Mouse (Mus musculus) thymus, postnatal 4 days (tissue): ENCODE results near the gene Zbtb16.
A peak's percentile ranks its signal among the peaks of the same experiment; 100 is the strongest.

Experiments
- DNase-seq: peaks from one replicate; pipeline ENCODE4 v3.0.0; 2021

Gene Zbtb16

GRCm38 (mm10) chr9:48724733-48725132 lies 111.3 kb downstream of the Zbtb16 start:
- no peak for DNase-seq

DNA sequence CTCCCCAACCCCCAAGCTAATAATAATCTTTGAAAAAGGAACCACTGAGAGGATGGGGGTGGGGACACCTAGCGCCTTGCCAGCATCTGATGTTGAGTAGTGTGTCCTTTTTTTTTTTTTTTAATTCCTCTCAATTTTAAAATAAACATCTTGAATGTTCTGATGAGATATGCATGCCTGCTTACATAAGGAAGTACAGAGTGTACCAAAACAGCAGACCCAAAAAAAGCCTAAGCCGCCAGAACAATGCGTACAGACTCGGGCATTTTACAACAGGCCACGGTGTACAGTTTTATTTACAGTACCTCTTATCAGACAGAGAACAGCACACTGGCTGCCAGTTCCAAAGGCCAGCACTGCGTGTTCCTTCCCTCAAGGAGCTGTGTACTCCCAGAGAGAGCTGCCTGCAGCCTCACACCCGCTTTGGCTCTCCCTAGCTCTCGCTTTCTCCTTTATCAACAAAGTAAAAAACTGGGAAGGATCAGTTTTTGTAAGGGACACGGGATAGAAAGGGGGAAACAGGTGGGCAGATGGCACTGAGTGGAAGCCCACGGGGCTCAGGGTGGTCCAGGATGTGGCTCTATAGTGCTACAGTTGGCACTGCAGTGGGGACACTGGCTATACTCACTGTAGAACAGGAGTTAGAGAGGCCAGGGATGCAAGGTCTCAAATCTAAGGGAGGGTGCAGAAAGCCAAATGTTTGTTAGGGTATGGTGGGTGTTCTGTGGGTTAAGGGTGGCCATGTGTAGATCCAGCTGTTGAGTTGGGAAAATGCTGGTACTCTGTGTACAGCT lies 112.3 kb downstream of the Zbtb16 start:
- no peak for DNase-seq

DNA sequence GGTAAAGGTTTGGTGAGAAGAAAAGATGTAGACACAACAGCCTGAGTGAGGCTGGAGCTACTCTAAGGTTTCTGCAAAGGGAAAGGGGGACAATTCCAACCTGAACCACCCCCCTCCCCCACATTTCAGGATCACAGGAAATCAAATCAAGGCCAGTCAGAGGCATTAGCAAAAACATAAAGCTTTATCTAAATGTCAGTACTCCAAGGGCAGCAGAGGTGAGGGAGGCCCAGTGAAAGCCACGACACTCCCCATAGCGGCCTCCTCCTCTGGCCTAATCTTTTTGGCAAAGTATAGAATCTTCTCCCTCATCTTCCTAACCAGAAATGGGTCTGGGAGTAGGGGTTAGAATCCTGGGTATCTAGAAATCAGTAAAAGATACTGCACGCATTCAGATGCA lies 113.0 kb downstream of the Zbtb16 start:
- no peak for DNase-seq

- no peak for DNase-seq
Observed at GRCm38 (mm10) chr9:48722261-48722920, 113.6 kb downstream of the Zbtb16 start.

DNA sequence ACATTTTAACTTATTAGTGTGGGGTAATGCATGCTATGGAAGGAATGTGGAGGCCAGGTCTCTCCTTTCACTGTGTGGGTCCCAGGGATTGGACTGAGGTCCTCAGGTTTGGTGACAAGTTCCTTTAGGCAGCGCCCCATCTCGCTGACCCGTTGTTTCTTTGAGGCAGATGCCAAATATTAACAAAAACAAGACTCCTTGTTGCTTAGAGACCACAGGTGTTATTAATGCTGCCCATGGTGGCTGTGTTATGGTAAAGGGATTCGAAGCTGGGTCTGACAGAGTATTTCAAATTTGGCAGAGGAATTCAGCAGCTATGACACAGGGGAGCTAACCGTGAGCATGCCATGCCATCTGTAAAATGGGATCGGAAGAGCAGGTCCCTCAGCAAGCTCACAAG lies 114.4 kb downstream of the Zbtb16 start:
- no peak for DNase-seq

DNA sequence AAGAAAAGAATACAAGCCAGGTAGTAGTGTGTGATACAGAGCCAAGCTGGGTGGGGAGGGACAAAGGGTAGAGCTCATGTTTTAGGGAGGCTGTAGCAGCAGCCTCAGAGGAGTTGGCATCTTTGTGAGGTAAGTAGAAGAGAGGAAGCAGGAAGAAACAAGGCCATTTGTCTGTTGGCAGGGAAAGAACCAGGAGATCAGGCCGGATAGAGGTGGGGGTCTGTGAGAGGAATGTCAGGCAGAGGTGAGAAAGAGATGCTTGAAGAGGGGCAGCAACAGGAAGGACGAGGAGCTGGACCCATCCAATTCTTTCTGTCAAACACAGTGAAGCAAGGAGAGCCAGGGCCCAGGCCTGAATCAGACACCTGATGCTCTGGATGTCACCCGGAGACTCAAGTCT lies 114.8 kb downstream of the Zbtb16 start:
- no peak for DNase-seq

- no peak for DNase-seq
Observed at GRCm38 (mm10) chr9:48720251-48720963, 115.6 kb downstream of the Zbtb16 start.

- DNase-seq, result no peak
Observed at GRCm38 (mm10) chr9:48719619-48720018, 116.4 kb downstream of the Zbtb16 start.

- DNase-seq, result no peak
Observed at GRCm38 (mm10) chr9:48716549-48716948, 119.5 kb downstream of the Zbtb16 start.

DNA sequence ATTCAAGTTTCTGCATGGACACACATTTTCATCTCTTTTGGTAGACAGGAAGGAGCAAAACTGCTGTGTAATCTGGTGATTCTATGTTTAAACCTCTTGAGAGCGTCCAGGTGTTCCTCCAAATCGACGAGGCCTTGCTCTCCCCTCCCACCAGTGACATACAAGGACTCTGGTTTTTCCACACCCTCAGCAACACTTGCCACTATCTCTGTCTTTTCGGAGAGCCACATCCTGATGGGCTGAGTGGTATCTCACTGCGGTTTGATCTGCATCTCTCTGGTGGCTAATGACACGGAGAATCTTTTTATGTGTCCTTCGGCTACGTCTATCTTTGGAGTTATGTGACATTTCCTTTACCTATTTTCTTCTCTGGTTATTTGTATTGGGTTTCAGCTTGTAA lies 121.0 kb downstream of the Zbtb16 start:
- peak; percentile 25 for DNase-seq

DNA sequence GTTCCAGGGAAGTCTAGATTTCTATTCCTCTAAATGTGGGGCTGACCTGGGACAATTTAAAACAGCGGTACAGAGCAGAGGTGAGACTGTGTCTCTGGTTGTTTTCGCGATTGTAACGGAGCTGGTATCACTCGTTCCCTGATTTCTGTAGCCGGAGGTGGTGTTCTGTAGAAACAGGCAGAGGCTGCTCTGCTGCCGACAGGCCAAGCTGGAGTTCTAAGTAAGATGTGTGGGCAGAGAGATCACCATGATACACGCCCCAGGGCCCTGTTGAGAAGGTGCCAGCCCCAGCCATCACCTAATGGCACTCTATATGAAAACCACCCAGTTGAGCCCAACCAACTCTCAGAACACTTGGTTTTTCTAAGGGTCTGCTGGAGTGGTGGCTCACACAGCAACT lies 122.2 kb downstream of the Zbtb16 start:
- no peak for DNase-seq

- DNase-seq, result no peak
Observed at GRCm38 (mm10) chr9:48712985-48713765, 122.8 kb downstream of the Zbtb16 start.

GRCm38 (mm10) chr9:48711826-48712225 lies 124.2 kb downstream of the Zbtb16 start:
- DNase-seq, result peak; percentile 28

DNA sequence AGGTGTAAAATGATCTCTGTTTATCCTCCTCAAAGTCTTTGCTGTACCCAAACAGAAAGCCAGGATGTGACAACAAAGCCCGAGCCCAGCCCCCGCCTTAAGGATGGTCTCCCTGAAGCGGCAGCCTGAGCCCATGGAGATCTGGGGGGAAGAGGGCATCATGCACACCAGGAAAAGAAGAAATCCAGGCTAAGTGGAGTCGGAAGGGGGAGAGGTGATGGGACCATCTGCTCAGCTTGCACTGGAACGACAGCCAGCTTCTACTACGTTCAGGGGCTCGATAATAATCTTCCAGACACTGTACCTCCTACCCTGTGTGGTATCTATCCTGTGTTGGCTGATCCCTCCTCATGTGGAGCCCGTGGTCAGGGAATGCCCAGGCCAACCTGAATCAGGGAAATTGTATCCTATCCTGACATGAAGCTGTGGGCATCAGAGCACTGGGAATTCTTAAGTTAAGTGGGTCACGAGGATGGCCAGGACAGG lies 124.7 kb downstream of the Zbtb16 start:
- DNase-seq, result peak; percentile 39

DNA sequence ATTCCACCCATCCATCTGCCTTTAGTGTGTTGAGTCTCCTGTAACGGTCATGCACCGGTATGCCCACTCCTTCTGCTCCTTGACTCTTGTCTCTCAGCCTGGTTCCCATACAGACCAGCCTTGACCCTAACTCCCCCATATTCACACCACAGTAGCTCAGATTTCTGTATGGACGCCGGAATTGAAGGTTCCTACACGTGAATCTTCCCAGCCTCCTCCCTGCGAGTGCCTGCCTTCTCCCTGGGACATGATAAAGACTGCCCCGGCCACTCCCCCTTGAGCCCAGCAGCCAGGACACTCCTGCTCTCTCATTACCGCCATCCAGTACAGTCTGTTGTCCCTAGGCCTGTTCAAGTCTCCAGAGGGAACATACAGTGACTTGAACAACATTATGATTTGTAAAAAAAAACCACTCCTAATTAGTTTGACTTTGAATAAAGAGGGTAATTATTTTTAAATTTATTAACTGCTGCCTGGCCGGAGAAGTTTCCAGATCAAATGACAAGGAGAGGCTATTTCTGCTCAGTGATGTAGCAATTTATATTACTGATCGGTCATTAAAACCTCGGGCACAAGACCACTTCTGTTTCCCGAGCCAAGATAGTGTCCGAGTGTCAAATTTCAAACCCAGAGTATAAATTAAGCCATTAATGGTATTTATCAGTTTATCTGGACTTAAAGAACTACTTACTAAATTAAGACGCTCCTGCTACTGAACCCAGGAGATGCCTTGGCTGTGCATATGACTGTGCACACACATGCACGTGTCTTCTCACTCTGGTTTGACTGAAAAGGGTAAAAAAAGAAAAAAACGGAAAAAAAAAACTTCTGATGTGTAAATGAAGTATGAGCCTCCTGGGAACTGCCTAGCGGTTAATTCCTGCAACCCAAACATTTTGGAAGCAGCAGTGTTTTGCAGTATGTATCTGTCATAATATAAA lies 125.4 kb downstream of the Zbtb16 start:
- no peak for DNase-seq

DNA sequence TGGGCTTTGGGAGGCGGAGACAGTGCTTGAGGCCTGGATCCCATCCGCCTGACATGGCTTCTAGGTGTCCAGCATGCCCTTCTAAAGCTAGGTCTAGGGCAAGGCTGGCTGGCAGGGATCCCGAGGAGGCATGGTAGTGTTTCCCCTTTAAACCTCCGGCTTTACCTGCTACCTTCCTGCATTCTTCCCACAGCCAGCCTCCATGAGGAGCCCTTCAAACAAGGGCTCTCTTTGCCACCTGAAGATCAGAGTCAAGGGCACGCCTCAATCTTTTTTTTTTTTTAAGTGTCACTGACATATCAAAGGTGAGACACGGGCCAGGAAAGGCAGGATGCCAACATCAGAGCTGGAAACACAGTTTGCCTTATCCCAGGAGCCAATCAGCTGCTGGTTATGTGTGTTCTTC lies 128.2 kb downstream of the Zbtb16 start:
- DNase-seq, result no peak

DNA sequence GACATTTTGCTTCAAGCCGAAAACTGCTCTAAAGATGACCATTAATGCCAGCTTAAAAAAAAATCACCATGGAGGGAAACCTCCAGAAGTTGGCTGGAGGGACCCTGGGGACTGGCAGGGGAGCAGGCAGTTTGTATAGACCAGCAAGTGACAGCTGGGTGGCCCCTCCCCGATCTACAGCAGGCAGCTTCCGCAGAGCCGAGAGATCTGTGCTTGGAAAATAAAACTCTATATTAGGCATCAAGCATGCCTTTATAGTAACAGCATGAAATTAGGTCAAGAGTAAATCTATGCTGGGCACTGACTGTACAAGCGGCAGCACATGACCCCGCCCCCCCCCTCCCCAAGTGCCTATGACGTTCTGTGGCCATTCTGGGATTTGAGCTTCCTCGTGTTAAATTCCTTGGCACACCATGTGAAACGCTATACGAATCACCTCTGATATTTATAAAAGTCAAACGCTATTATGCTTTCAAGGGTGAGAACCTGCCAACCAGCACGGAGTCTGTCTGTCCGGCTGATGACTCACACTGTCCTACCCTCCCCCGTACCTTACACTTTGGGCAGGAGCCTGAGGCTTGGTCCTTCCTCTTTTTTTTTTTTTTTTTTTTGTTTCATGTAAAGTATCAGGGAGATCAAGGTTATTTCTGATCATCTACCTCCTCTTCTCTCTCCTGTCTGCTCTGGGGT lies 128.7 kb downstream of the Zbtb16 start:
- no peak for DNase-seq

DNA sequence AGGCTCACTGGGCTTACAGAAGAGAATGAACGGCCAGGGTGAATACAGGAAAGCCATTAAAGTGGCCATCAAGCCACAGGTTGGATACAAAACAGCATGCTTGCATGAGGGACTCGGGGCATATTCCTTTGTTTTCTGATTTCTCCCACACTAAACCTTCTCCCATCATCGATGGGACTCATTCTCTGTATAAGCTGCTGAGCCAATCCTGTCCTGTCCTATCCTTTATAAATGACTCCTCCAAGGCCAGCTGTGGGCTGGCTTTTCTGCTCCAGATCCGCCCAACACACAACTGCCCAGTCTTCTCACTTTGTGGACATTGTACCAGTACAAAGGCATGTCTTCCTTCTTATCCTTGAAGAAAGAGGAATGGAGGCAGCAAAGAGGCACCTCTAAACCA lies 134.7 kb downstream of the Zbtb16 start:
- no peak for DNase-seq

GRCm38 (mm10) chr9:48700871-48701270 lies 135.2 kb downstream of the Zbtb16 start:
- no peak for DNase-seq

- peak; percentile 25 for DNase-seq
Observed at GRCm38 (mm10) chr9:48697470-48697815, 138.6 kb downstream of the Zbtb16 start.
